Mouse (Mus musculus): ENCODE measurements around the gene C1qtnf5. TPM values are rescaled to one million over a fixed set of nuclear protein-coding genes. Genes with fewer than 3 reads are reported as not detected.

The C1qtnf5 gene
- polyA plus RNA-seq, 1 experiment from 2014 or later = 0.23 TPM

GRCm38 (mm10) chr9:44074395-44075275 is 32.4 kb upstream of the C1qtnf5 start:
- H3K27ac ChIP-seq = no peak overlapping the region
- WGBS (ENCODE audit: insufficient replicate concordance) = 33% methylated on average over 9 of the region's 9 CpGs

GRCm38 (mm10) chr9:44075276-44075995 is 31.6 kb upstream of the C1qtnf5 start:
- H3K27ac ChIP-seq = no peak overlapping the region
- H3K27me3 ChIP-seq (replicated peaks) = peaks cover 60% of the 10 kb centered on the region
- no peak overlapping the region for H3K9ac ChIP-seq
- WGBS (ENCODE audit: insufficient replicate concordance) = 65% methylated on average over 24 of the region's 24 CpGs
- no peak overlapping the region for H3K4me3 ChIP-seq
- ATAC-seq = no peak
- H3K36me3 ChIP-seq = no peaks in the 10 kb centered on the region
- H3K4me1 ChIP-seq = peaks cover 22% of the 10 kb centered on the region; the same call in 1 of the 2 replicates
- no peak overlapping the region for H3K4me2 ChIP-seq
- H3K9me3 ChIP-seq (replicated peaks) = no peaks in the 10 kb centered on the region

More at GRCm38 (mm10) chr9:44074395-44075275, 32.4 kb upstream of the C1qtnf5 start:
- no peak for ATAC-seq
- peaks cover 21% of the 10 kb centered on the region; the same call in 1 of the 2 replicates for H3K4me1 ChIP-seq
- H3K9ac ChIP-seq = no peak overlapping the region
- peaks cover 58% of the 10 kb centered on the region for H3K27me3 ChIP-seq (replicated peaks)
- no peaks in the 10 kb centered on the region for H3K36me3 ChIP-seq
- no peak overlapping the region for H3K4me2 ChIP-seq
- H3K4me3 ChIP-seq = no peak overlapping the region
- H3K9me3 ChIP-seq (replicated peaks) = no peaks in the 10 kb centered on the region

GRCm38 (mm10) chr9:44075996-44076763 is 30.9 kb upstream of the C1qtnf5 start:
- Histone ChIP-seq H3K4me2 (no peak overlapping the region), H3K27ac (no peak overlapping the region), H3K36me3 (no peaks in the 10 kb centered on the region), H3K4me1 (peaks cover 16% of the 10 kb centered on the region; the same call in 1 of the 2 replicates), H3K27me3 (replicated peaks) (peaks cover 57% of the 10 kb centered on the region), H3K9me3 (replicated peaks) (no peaks in the 10 kb centered on the region), H3K4me3 (no peak overlapping the region), H3K9ac (no peak overlapping the region)
- no peak for ATAC-seq
- 53% methylated on average over 16 of the region's 16 CpGs for WGBS (ENCODE audit: insufficient replicate concordance)

- H3K4me2 ChIP-seq = no peak overlapping the region
- 11% methylated on average over 5 of the region's 5 CpGs for WGBS (ENCODE audit: insufficient replicate concordance)
- H3K9me3 ChIP-seq (replicated peaks) = no peaks in the 10 kb centered on the region
Measured at GRCm38 (mm10) chr9:44076764-44077120, 30.3 kb upstream of the C1qtnf5 start.

GRCm38 (mm10) chr9:44077266-44077910 is 29.7 kb upstream of the C1qtnf5 start:
- H3K36me3 ChIP-seq = no peaks in the 10 kb centered on the region
- no peak overlapping the region for H3K9ac ChIP-seq
- no peak overlapping the region for H3K27ac ChIP-seq
- H3K9me3 ChIP-seq (replicated peaks) = no peaks in the 10 kb centered on the region
- WGBS (ENCODE audit: insufficient replicate concordance) = 73% methylated on average over 11 of the region's 11 CpGs
- peaks cover 12% of the 10 kb centered on the region; the same call in 1 of the 2 replicates for H3K4me1 ChIP-seq
- peaks cover 57% of the 10 kb centered on the region for H3K27me3 ChIP-seq (replicated peaks)
- no peak overlapping the region for H3K4me2 ChIP-seq
- ATAC-seq = no peak
- H3K4me3 ChIP-seq = no peak overlapping the region

More at GRCm38 (mm10) chr9:44076764-44077120, 30.3 kb upstream of the C1qtnf5 start:
- Histone ChIP-seq H3K4me1 (peaks cover 14% of the 10 kb centered on the region; the same call in 1 of the 2 replicates), H3K36me3 (no peaks in the 10 kb centered on the region), H3K27me3 (replicated peaks) (peaks cover 57% of the 10 kb centered on the region), H3K9ac (no peak overlapping the region), H3K4me3 (no peak overlapping the region), H3K27ac (no peak overlapping the region)
- no peak for ATAC-seq

GRCm38 (mm10) chr9:44078136-44078797 is 28.8 kb upstream of the C1qtnf5 start:
- no peak overlapping the region for H3K4me3 ChIP-seq
- H3K27ac ChIP-seq = no peak overlapping the region
- H3K9me3 ChIP-seq (replicated peaks) = no peaks in the 10 kb centered on the region
- H3K27me3 ChIP-seq (replicated peaks) = peaks cover 57% of the 10 kb centered on the region
- 66% methylated on average over 10 of the region's 10 CpGs for WGBS (ENCODE audit: insufficient replicate concordance)
- no peak overlapping the region for H3K4me2 ChIP-seq
- peaks cover 10% of the 10 kb centered on the region for H3K4me1 ChIP-seq
- H3K36me3 ChIP-seq = no peaks in the 10 kb centered on the region
- no peak for ATAC-seq
- no peak overlapping the region for H3K9ac ChIP-seq

GRCm38 (mm10) chr9:44078955-44079756 is 27.9 kb upstream of the C1qtnf5 start:
- WGBS (ENCODE audit: insufficient replicate concordance) = 43% methylated on average over 16 of the region's 16 CpGs
- H3K4me2 ChIP-seq = no peak overlapping the region
- H3K4me3 ChIP-seq = no peak overlapping the region
- H3K9ac ChIP-seq = no peak overlapping the region
- no peaks in the 10 kb centered on the region for H3K9me3 ChIP-seq (replicated peaks)
- no peak for ATAC-seq
- no peaks in the 10 kb centered on the region for H3K36me3 ChIP-seq
- peaks cover 65% of the 10 kb centered on the region for H3K27me3 ChIP-seq (replicated peaks)
- no peak overlapping the region for H3K27ac ChIP-seq
- H3K4me1 ChIP-seq = peaks cover 19% of the 10 kb centered on the region

GRCm38 (mm10) chr9:44079997-44080780 is 26.9 kb upstream of the C1qtnf5 start:
- Histone ChIP-seq H3K36me3 (no peaks in the 10 kb centered on the region), H3K27ac (no peak overlapping the region), H3K4me2 (no peak overlapping the region), H3K9ac (no peak overlapping the region), H3K9me3 (replicated peaks) (no peaks in the 10 kb centered on the region), H3K27me3 (replicated peaks) (peaks cover 72% of the 10 kb centered on the region), H3K4me1 (peaks cover 29% of the 10 kb centered on the region), H3K4me3 (no peak overlapping the region)
- whole genome bisulfite sequencing (ENCODE audit: insufficient replicate concordance) = 46% methylated on average over 10 of the region's 10 CpGs
- ATAC-seq = no peak

- 80% methylated on average over 5 of the region's 5 CpGs for WGBS (ENCODE audit: insufficient replicate concordance)
- Histone ChIP-seq H3K27me3 (replicated peaks) (peaks cover 73% of the 10 kb centered on the region), H3K4me1 (peaks cover 37% of the 10 kb centered on the region), H3K4me2 (no peak overlapping the region), H3K9ac (no peak overlapping the region), H3K9me3 (replicated peaks) (no peaks in the 10 kb centered on the region), H3K36me3 (no peaks in the 10 kb centered on the region), H3K4me3 (no peak overlapping the region), H3K27ac (no peak overlapping the region)
- ATAC-seq = no peak
Measured at GRCm38 (mm10) chr9:44080953-44081352, 26.1 kb upstream of the C1qtnf5 start.

GRCm38 (mm10) chr9:44081581-44081980 is 25.5 kb upstream of the C1qtnf5 start:
- H3K9me3 ChIP-seq (replicated peaks) = no peaks in the 10 kb centered on the region
- H3K4me1 ChIP-seq = peaks cover 43% of the 10 kb centered on the region
- WGBS (ENCODE audit: insufficient replicate concordance) = 65% methylated on average over 5 of the region's 5 CpGs
- H3K4me3 ChIP-seq = no peak overlapping the region
- ATAC-seq = no peak
- H3K36me3 ChIP-seq = no peaks in the 10 kb centered on the region
- H3K9ac ChIP-seq = no peak overlapping the region
- no peak overlapping the region for H3K27ac ChIP-seq
- peaks cover 73% of the 10 kb centered on the region for H3K27me3 ChIP-seq (replicated peaks)
- H3K4me2 ChIP-seq = no peak overlapping the region

All from liver, embryonic 12.5 days (tissue).